Mouse (Mus musculus): Measurements from ENCODE around the gene Igf2bp2.
A peak's percentile ranks its signal among the peaks of the same experiment; 100 is the strongest.

Gene Igf2bp2

DNA sequence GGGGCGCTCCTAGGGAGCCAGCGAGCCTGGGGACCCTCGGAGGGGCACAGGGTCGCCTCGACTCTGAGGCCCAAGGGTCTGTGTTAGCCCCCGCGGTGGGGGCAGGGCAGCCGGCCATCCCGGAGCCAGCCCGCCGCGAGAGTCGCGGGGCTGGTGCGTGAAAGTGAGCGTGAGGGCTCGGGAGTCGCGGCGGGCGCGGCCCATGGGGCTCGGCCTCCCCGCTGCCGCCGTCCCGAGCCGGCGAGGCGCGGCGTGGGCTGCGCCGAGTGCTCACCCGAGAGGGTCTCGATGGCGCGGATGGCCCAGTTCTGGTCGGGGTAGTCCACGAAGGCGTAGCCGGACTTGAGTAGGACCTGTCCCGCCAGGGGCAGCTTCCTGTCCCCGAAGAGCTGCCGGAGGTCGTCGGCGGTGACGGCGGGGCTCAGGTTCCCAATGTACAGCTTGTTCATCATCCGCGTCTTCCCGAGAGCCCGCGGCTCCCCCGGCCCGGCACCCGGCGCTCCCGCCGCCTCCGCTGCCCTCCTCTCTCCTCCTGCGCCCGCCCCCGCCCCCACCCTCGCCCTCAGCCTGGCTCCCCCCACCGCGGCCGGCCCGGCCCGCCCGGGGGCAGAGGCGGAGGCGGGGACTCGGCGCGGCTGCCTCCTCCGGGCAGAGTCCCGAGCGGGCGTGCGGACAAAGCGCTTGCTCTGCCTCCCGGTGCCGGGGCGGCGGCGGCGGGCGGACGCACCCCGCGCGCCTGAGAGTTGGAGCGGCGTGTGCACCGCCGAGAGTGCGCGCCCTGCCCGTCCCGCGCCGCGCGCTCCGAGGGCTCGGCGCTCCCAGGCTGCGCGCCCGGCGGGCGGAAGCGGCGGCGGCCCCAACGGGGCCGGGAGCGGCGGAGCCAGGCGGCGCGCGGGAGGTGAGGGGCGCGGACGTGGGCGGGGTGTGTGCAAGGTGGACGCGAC is at the start of gene Igf2bp2:
TSS of gene Igf2bp2 (minus strand) at position 788 of the 944 bp plus-strand sequence.
- DNase-seq (ENCODE audit: low spot score): peak; percentile 26

DNA sequence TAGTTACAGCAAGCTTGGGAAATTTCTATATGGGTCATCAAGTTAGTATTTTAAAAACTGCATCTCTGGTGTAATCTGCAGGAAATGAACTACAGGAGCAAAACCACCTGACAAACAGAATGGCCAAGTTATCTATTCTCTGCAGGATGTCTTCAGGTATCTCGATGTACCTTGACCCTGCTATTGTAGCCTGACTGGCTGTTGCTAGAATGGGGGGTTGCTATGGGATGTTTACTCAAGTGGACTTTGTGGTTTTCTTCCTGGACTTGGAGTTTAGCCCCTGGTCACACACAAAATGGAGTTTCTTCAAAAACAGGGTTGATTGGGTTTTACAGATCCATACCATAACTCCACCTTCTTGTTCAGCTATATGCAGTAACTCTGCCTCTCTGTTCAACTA is 40.4 kb upstream of the Igf2bp2 start:
- DNase-seq (ENCODE audit: low spot score): no peak

DNA sequence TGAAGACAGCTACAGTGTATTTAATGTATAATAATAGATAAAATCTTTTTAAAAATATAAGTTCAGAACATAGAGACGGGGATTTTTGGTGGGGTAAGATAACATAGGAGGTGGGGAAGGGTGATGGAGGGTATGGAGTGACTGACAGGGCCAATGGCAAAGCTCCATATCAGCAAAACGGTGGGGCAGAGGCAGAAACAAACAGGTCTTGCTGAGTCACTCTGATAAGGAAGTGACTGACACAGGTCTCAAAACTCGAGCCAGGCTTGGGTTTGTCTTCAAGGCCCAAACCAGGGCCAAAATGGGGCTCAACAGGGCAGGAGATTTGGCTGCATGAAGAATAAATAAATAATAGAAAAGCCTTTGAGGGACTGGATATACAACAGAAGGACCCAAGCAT is 38.8 kb upstream of the Igf2bp2 start:
- DNase-seq (ENCODE audit: low spot score): no peak

DNA sequence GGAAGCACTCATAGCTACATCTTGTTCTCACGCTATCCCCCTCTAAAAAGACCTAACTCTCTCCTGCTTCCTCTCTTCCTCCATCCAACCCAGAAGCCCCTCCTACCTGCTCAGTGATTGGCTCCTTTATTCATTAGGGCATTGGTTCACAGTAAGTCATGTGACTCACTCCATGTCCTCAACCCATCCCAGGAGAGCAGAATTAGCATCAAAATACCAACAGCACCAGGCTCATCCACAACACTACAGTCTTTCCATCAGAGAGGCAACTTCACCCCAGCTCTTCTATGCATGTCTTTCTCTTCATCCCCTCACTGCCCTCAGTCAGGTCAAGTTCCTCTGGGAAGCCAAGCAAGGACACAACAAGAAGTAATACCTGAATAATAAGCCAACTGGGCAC is 37.4 kb upstream of the Igf2bp2 start:
- DNase-seq (ENCODE audit: low spot score): peak; percentile 9

DNA sequence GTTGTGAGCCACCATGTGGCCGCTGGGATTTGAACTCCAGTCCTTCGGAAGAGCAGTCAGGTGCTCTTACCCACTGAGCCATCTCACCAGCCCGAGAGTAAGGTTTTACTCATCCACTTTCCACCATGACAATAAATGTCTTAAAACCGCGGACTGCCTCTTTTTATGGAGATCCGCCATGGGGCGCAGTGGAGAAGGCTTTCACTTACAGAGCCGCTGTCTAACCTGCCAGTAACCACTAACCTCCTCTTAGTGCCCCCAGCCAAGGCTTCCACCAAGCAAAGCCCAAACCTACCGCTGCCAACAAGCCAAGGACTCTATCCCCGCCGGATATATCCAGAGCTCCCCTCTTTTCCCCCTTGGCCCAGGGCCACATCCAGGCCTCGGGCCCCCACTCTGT is 24.3 kb upstream of the Igf2bp2 start:
- DNase-seq (ENCODE audit: low spot score): no peak

DNA sequence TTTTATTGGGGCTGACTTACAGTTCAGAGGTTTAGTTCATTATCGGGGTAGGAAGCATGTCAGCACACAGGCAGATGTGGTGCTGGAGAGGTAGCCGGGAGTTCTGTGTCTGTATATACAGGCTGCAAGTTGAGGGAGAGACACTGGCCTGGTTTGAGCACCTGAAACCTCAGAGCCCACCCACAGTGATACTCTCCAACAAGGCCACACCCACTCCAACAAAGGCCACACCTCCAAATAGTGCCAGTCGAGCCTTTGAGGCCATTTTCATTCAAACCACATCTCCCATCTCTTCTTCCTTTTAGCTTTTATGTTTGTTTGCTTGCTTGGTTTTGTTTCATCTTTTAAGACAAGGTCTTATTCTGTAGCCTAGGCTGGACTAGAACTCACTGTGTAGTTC is 22.3 kb upstream of the Igf2bp2 start:
- no peak for DNase-seq (ENCODE audit: low spot score)

DNA sequence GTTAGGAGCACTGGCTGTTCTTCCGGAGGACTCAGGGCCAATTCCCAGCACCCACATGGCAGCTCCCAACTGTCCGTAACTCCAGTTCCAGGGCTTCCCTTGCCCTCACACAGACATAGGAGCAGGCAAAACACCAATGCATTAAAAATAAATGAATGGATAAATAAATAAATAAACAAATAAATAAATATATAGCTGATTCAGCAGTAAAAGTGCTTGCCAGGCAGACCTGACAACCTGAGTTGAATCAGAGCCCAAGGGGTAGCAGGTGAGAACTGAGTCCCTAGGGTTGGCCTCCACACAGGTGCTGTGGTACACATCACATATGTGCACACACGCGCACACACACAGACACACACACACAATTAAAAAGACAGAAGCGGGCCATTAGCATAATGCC is 21.0 kb upstream of the Igf2bp2 start:
- no peak for DNase-seq (ENCODE audit: low spot score)

DNA sequence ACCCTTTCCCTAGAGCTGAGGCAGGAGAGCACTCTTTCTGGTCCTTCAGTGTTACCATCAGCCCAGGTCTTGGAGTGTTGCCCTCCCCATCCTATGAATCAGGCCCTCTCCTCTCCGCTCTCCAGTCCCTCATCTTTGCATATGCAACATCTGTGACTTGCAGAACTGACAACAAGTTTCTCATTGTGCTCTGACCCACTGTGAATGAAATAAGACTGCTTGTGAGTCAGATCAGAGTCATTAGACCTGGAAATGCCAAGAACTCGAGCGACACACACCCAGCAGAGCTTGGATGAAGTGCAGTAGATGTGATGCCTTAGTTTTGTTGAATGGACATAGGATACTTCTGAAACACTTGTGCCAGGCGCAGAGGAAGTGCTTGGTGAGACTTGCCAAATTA is 19.2 kb upstream of the Igf2bp2 start:
- no peak for DNase-seq (ENCODE audit: low spot score)

DNA sequence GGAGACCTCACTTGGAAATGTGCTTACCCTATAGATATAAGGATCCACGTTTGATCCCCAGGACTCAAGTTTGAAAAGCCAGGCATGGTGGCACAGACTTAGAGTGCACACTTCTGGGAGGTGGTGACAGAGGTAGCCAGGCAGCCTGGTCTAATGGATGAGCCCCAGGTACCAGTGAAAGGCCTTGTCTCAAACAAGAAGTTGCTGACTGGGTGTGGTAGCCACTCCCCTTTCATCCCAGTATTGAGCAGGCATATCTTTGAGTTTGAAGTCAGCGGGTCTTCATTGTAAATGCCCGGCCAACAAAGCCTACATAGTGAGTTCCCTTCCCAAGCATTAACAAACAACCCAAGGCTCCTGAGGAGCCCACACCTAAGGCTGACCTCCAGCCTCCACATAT is 15.7 kb upstream of the Igf2bp2 start:
- DNase-seq (ENCODE audit: low spot score): no peak

DNA sequence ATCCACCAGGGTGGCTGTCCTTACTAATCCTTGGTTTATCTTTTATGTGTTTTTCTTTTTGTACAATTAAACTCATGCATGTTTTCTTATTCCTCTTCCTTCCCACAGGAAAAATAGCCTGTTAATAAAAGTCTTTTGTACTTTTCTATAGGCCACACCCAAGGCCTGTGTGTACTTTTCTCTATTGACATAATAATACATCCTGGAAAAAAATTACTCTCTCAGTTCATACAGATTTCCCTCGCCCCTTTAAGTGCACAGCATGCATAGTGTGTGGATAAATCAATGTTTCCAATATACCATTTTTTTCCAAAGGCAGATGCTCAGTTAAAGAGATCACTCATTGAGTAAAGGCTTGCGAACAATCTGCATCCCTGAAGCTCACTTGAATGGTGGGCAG is 14.9 kb upstream of the Igf2bp2 start:
- no peak for DNase-seq (ENCODE audit: low spot score)

DNA sequence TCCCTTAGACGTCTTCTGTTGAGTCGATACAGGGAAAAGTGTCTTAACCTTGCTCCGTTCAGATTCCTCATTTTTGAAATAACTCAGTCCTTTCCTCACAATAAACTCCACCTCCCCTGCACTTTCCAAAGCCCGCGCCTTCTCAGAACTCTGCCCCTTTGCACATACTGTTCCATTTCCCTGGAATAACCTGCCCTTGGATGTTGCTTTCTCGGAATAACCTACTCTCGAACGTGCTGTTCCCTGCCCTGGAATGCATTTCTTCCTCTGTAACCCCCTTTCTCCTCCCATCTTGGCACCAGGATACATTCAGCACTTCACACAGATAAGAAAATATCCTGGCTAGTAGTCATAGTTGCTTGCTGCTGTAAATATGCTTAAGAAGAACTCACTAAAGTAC is 5.6 kb upstream of the Igf2bp2 start:
- peak; percentile 35 for DNase-seq (ENCODE audit: low spot score)

DNA sequence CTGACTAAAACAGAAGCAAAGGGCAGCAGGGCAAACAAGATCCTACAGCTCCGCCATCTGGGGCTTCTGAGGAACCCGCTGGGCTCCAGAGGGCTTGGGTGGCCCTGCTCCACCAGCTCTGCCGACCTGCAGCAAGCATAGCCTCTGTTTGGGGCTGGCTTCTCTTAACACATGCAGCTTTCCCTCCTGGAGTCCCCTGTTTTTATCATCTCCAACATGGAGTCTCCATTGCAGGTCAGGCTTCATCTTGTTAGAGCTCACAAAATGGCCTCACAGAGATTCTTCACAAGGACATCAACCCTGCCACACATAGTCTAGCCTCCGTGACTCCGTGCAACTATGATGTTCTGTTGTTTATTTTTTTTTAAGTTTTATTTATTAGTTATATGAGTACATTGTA is 2.5 kb upstream of the Igf2bp2 start:
- DNase-seq (ENCODE audit: low spot score): no peak

DNA sequence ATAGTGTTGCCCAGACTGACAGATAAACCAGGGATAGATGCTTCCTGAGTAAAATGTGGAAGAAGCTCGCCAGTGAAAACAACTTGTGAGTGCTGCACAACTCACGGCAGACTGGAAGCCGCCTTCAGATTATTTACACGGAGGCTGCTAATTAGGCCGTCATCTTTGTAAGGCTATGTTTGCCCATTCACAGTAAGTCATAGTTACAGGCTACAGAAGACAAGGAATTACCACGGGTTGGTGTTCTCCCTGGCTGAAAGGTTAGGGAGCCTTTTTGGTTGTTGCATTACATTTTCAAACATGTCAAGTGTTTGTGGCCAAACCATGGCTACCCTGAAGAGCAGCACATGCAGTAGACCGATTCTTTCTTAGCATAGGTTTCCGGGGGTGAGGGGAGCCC is 1.3 kb upstream of the Igf2bp2 start:
- DNase-seq (ENCODE audit: low spot score): no peak

DNA sequence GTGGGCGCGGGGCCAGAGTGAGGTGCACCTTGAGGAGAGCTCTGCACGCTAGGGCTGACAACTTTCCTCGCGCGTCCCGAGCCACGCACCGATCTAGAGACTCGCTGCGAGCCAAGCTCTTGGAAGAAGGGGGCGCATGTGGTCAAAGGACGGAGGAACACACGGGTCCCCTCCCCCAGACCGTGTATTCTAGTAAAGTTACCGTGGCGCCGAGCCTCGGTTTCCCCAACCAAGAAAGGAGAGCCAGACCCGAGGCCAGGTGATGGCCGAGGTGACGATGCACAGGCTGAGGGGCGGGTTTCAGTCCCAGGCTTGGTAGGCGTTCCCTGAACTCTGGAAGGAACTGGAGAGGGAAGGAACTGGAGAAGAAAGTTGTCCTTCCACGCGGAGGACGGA is 355 bp upstream of the Igf2bp2 start:
- DNase-seq (ENCODE audit: low spot score): peak; percentile 16

DNA sequence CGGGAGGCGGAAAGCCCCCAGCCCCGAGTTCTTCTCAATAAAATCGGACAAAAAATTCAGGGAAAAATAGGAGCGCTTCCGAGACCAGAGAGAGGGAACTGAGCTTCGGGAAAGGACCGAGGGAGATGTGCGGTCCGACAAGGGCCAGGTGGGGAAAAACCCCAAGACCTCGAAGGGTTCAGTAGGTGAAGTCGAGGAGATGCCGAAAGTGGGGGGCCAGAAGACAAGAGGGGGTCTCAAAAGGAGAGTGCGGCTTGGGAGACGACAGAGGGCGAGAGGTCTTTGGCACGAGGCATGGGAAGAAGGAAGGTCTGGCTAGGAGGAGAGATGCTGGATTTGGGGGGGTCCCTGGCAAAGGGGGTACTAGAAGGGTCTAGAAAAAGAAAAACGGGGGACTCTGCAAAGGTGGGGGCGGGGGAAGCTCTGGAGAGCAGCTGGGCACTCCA is 1.0 kb downstream of the Igf2bp2 start:
- DNase-seq (ENCODE audit: low spot score): no peak

DNA sequence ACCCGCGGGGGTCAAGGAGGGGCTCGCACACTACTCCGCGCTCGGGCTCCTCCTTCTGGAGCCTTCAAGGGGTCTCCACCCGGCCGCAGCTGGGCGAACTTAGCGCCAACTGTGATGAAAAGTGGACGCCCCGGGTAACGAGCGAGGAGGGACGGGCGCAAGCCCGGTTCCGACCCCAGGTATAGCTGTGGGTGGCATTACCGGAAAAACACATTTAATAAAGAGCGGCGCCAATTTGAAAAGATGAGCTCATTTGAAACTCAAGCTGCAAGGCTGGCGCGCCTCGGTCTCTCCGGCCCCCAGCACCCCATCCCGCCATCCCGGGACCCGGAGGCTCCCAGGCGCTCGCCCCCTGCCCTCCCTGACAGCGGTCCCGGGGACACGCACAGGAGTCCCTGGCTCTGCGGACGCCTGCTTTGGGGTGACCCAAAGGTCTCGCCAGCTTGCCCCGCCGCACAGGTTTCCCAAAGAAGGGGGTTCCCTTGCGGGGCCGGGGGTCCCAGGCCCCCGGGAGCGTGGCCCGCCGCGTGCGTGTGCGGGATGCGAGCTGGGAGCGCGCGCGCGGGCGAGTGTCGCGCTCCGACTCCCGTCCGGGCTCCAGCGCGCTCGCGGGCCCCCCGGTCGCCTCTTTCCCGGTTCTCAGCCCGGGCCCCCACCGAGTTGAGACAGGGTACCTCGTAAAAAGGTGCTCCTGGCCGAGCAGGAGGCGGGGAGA is 1.6 kb downstream of the Igf2bp2 start:
- DNase-seq (ENCODE audit: low spot score): no peak

DNA sequence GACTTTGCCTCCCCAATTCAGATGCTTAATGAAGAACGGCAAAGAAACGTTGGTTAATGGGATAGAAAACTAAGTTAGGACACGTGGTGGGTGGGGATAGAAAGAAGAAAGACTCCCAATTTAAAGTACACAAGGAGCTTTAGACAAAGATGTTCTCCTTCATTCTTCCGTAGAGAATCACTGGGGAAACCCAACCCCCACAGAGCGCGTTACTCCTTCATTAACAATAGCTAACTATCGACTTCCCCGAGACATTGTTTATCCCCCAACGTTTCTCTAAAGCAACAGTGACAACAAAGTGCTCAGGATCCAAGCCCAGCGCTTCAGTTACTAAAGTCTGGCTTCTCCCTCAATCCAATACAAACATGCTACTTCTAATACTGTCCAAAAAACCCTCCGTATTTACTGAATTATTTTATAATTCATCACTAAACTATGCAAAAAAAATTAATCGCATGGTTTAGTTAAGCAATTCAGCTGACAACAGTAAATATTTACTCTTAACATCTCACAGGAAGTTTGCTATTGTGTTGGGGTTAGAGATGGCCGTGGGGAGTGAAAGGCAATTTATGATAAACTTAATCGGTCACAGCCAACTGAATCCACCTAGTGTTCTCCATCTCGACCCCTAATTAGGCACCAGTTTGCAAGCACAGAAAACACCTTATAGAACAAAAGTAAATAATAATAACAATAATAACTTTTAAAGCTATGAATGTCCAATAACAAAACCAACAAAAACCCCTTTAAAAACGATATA is 2.5 kb downstream of the Igf2bp2 start:
- DNase-seq (ENCODE audit: low spot score): peak; percentile 28

DNA sequence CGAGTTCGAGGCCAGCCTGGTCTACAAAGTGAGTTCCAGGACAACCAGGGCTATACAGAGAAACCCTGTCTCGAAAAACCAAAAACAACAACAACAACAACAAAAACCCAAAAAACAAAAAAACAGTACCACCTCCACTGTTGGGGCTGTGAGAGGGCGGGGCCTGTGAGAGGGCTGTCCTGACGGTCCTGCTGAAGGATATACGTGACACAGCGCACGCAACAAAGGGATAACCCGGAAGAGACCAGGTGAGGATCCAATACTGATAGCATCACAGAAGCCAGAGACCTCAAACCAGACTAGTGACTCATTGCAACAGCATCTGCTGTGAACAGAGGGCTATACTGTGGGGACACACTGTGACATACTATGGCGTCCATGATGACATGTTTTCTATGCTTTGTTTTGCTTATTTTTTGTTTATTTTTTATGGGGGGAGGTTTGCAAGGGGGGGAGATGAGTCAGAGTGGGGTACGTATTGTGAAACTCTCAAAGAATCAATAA is 10.1 kb downstream of the Igf2bp2 start:
- DNase-seq (ENCODE audit: low spot score): no peak

DNA sequence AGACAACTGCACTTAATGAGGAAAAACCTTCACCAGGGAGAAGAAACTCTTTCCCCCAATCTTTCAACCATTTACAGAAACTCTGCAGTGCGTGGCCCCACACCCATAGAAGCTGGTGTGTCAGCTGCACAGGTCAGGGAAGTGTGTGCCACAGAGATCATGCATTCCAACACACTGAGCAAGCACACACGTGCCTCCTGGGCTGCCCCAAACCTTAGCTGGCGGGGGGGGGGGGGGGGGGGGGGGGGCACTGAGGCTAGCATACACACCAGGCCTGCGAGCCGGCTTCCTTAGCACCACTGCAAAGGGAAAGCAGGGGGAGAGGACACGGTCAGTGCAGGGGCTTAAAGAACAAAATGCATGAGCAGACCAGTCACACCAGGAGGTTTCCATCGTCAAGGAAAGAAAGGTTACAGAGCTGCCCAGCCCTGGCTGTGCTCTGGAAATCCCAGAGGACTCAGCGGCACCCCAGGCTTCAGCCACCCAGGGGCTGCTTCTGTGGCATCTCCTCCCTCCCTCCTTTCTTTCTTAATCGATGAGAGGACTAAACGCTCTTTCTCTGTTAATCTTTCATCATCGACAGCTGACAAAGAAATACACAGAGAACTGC is 11.3 kb downstream of the Igf2bp2 start:
- DNase-seq (ENCODE audit: low spot score): no peak

DNA sequence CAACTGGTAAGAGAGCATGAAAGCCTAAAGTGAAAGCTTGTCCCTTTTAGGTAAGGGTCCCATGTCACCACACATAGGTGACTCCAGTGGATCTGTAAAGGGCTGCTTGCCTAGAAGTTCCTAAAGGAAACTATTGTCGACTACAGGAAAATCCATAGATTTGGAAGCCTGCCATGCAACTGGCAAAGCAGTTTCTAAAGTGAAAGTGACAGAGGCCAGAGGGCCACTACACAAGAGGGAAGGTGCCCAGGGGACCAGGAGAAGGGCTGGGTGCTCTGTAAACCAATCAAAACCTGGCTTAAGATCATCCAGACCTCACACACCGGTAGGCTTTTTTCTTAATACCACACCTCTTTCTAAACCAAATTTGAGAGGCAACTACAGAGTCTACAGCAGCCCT is 12.7 kb downstream of the Igf2bp2 start:
- no peak for DNase-seq (ENCODE audit: low spot score)

DNA sequence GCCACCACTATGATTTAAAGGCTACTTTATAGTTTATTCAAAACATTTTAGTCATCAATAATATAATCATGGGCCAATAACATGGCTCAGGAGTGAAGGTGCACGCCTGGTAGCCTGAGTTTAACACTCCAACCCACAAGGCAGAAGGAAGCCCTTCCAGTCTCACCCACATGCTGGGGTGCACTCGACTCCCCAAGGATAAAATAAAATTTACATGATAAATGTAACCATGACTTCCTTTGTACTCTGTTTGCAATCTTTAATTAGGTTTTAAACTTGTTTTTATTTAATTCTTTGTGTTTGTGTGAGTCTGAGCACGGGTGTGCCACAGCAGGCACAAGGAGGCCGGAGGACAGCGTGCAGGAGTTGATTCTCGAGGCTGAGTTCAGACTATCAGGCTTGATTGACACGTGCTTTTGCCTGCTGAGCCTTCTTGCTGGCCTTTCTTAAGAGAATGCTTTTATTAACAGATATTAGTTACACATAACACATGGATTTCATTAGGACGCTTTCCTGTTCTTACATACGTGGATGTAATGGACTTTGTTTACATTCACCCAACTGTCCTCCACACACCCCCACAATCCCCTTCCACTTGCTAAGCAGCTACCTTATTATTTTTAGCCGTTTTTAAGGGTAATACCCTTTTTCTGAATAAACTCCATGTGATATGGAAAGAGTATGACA is 13.3 kb downstream of the Igf2bp2 start:
- DNase-seq (ENCODE audit: low spot score): no peak
